Mouse (Mus musculus) heart, embryonic 15.5 days (tissue): ENCODE measurements around the gene Cep78. TPM values are rescaled to one million over a fixed set of nuclear protein-coding genes. Genes with fewer than 3 reads are reported as not detected.

ENCODE experiments used
- ATAC-seq: fragments of 200-750 bp; cut with Nextera tagmentation; replicated peaks from 2 replicates; pipeline ENCODE4 v1.8.0; 2017; ENCODE audit warnings: low read depth, moderate TSS enrichment; ENCODE audit not compliant: insufficient number of reproducible peaks, insufficient read depth, low FRiP score
- H3K27ac ChIP-seq: fragments of 300-500 bp; sonication (generic); 2 replicates; pipeline ENCODE4 v1.5.1; 2015; ENCODE audit warnings: mild to moderate bottlenecking, inconsistent platforms
- H3K27me3 ChIP-seq: fragments of 300-500 bp; sonication (generic); 2 replicates; pipeline ENCODE4 v1.6.1; 2015; ENCODE audit warnings: inconsistent platforms
- H3K36me3 ChIP-seq: fragments of 300-500 bp; sonication (generic); 2 replicates; pipeline ENCODE4 v1.6.1; 2015; ENCODE audit warnings: mild to moderate bottlenecking, inconsistent platforms
- H3K4me1 ChIP-seq: fragments of 300-500 bp; sonication (generic); replicated peaks from 2 replicates; pipeline ENCODE4 v1.6.1; 2015; ENCODE audit warnings: inconsistent platforms
- H3K4me2 ChIP-seq: fragments of 300-500 bp; sonication (generic); 2 replicates; pipeline ENCODE4 v1.6.1; 2015; ENCODE audit warnings: inconsistent platforms, mild to moderate bottlenecking, moderate library complexity
- H3K4me3 ChIP-seq: fragments of 300-500 bp; sonication (generic); 2 replicates; pipeline ENCODE4 v1.5.1; 2015; ENCODE audit warnings: mild to moderate bottlenecking, inconsistent platforms
- H3K9ac ChIP-seq: fragments of 300-500 bp; sonication (generic); 2 replicates; pipeline ENCODE4 v1.6.1; 2015; ENCODE audit warnings: mild to moderate bottlenecking, inconsistent platforms
- H3K9me3 ChIP-seq: fragments of 300-500 bp; sonication (generic); replicated peaks from 2 replicates; pipeline ENCODE4 v1.6.1; 2016; ENCODE audit warnings: inconsistent platforms
- WGBS: fragments of 180-500 bp; shearing (Covaris S2); methylation state at CpG from one replicate; pipeline ENCODE4 v1.1.7; 2015; ENCODE audit warnings: mixed read lengths; 5-methylcytosine and 5-hydroxymethylcytosine counted together
- polyA plus RNA-seq: library from polyadenylated mRNA; unstranded; fragments of >200 nt; fragmentation: Nextera tagmentation; extraction: Ambion mirVana; gene quantifications from 2 replicates; pipeline ENCODE4 v1.2.1, GENCODE M21; 2015

Gene Cep78
- polyA plus RNA-seq, 1 experiment from 2014 or later = 9.8 TPM

DNA sequence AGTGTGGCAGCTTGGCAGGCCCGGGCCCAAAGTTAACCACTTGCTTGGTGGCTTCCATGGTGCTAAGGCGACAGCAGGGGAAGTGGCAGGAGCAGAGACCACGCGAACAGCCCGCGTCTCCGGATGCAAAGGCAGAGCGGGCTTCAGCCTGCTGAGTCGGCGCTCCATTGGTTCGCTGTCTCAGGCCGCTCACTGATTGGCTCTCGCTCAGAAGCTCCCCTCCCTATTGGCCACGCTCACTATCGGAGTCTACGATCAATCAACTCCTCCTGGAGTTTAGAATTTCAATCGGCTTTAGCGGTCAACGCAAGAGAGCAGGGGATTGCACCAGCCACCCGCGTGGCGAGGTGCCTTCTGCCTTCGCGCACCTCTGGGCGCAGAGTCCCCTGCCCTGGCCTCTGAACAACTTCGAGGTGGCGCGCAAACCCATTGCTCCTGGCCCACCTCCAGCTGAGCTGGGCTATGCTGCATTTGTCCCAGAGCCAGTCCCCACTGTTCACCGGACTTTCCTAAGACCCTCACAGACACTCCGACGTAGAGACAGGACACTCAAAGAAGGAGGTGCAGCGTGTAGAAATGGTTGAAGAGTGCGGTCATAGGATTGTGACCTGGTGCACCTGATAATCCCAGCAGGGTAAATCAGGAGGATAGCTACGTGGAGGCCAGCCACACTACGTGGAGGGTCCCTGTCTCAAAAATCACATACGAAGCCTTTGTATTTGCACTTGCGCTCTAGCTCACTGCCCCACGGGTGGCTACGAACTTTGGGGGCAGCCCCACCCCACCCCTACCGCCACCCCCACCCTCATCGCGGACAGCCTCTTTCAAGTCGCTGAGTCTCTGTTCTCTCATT is 59.7 kb downstream of the Cep78 start:
- H3K4me3 ChIP-seq = peak overlapping the region; percentile 78
- peak; percentile 92 for ATAC-seq
- H3K36me3 ChIP-seq = no peaks in the 10 kb centered on the region
- H3K27ac ChIP-seq = peak overlapping the region; percentile 90
- H3K4me2 ChIP-seq = peak overlapping the region; percentile 99
- H3K9me3 ChIP-seq = no peaks in the 10 kb centered on the region
- no peaks in the 10 kb centered on the region for H3K27me3 ChIP-seq
- H3K9ac ChIP-seq = peak overlapping the region; percentile 65
- 2% methylated on average over 43 of the region's 43 CpGs for WGBS
- H3K4me1 ChIP-seq = peaks cover 30% of the 10 kb centered on the region

- Histone ChIP-seq H3K4me2 (peak overlapping the region; percentile 99), H3K27ac (peak overlapping the region; percentile 90), H3K36me3 (peaks cover 5% of the 10 kb centered on the region; the same call in 1 of the 2 replicates), H3K9me3 (no peaks in the 10 kb centered on the region), H3K4me3 (peak overlapping the region; percentile 78), H3K4me1 (peaks cover 30% of the 10 kb centered on the region), H3K9ac (peak overlapping the region; percentile 65), H3K27me3 (no peaks in the 10 kb centered on the region)
- peak; percentile 44; the same call in 1 of the 2 replicates for ATAC-seq
- under 1% methylated on average over 46 of the region's 46 CpGs for WGBS
Measured at GRCm38 (mm10) chr19:15924181-15924865, 60.5 kb downstream of the Cep78 start.

GRCm38 (mm10) chr19:15923426-15923825 is 61.4 kb downstream of the Cep78 start:
- H3K9ac ChIP-seq = peak overlapping the region; percentile 65; the same call in 1 of the 2 replicates
- WGBS = 14% methylated on average over 9 of the region's 9 CpGs
- H3K9me3 ChIP-seq = no peaks in the 10 kb centered on the region
- peaks cover 8% of the 10 kb centered on the region; the same call in 1 of the 2 replicates for H3K36me3 ChIP-seq
- H3K4me2 ChIP-seq = peak overlapping the region; percentile 99
- no peaks in the 10 kb centered on the region for H3K27me3 ChIP-seq
- ATAC-seq = peak; percentile 12; the same call in 1 of the 2 replicates
- H3K4me1 ChIP-seq = peaks cover 30% of the 10 kb centered on the region
- H3K27ac ChIP-seq = peak overlapping the region; percentile 90
- peak overlapping the region; percentile 78 for H3K4me3 ChIP-seq

DNA sequence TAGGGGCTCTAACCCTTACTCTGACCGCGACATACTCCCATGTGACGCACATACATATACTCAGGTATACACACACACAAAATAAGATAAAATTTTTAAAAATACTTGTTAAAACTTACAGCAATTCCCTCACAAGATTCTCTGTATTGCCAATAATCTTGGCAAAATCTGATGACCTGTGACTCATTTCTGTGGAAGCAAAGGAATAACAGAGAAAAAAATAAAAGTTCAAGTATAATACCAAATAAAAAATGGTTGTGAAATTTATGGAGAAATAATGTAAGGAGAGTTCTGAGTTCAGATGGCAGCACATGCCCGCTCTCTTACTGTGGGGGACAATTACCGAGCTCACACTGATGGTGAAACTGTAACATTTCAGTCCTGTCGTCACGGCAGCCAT is 65.5 kb downstream of the Cep78 start:
- no peaks in the 10 kb centered on the region for H3K9me3 ChIP-seq
- H3K27me3 ChIP-seq = no peaks in the 10 kb centered on the region
- peaks cover 15% of the 10 kb centered on the region for H3K4me1 ChIP-seq
- H3K27ac ChIP-seq = no peak overlapping the region
- peaks cover 28% of the 10 kb centered on the region for H3K36me3 ChIP-seq
- no peak overlapping the region for H3K9ac ChIP-seq
- H3K4me2 ChIP-seq = no peak overlapping the region
- ATAC-seq = no peak
- WGBS = 91% methylated on average over 7 of the region's 7 CpGs
- H3K4me3 ChIP-seq = no peak overlapping the region

GRCm38 (mm10) chr19:15918111-15918510 is 66.7 kb downstream of the Cep78 start:
- H3K4me3 ChIP-seq = no peak overlapping the region
- ATAC-seq = no peak
- peaks cover 3% of the 10 kb centered on the region for H3K4me1 ChIP-seq
- H3K27ac ChIP-seq = no peak overlapping the region
- H3K36me3 ChIP-seq = peaks cover 28% of the 10 kb centered on the region
- no peak overlapping the region for H3K4me2 ChIP-seq
- no peak overlapping the region for H3K9ac ChIP-seq
- H3K27me3 ChIP-seq = no peaks in the 10 kb centered on the region
- no peaks in the 10 kb centered on the region for H3K9me3 ChIP-seq
- 91% methylated on average over 7 of the region's 7 CpGs for WGBS

DNA sequence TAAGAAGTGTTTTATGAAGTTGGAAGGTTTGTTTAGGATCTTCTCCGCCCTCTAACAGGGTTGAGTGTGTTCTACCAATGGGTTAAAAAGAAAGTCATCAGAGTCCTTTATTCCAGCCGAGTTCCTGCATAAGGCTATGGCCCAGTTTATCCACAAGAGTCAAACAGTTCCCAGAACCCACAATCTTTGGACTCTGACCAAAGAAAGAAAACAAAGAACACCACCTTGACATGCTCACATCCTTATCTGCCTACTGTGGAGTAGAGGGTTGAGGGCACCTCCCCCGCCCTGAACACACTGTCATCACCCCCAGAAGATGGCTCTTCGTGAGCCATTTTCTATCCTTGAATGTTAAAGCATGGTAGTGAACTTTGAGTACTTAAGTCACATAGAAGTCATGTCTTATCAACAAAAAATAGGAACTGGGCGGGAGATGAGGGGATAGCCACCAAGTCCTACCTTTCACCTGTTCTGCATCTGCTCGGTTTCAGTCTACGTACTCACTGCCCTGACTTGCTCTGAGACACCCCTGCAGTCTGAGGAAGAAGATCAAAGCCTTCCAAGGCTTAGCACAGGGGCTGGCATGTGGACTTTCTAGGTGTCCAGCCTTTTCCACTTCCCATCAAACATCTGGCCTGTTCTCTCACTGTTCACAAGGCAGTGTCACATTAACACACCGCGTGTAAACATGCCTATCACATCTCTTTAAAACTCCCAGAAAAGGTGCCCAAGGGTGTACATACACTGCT is 71.4 kb downstream of the Cep78 start:
- WGBS = 84% methylated on average over 9 of the region's 9 CpGs
- Histone ChIP-seq H3K4me3 (no peak overlapping the region), H3K4me2 (no peak overlapping the region), H3K4me1 (peaks cover 18% of the 10 kb centered on the region), H3K9ac (no peak overlapping the region), H3K36me3 (peaks cover 32% of the 10 kb centered on the region), H3K27ac (no peak overlapping the region), H3K9me3 (no peaks in the 10 kb centered on the region), H3K27me3 (no peaks in the 10 kb centered on the region)
- ATAC-seq = no peak

DNA sequence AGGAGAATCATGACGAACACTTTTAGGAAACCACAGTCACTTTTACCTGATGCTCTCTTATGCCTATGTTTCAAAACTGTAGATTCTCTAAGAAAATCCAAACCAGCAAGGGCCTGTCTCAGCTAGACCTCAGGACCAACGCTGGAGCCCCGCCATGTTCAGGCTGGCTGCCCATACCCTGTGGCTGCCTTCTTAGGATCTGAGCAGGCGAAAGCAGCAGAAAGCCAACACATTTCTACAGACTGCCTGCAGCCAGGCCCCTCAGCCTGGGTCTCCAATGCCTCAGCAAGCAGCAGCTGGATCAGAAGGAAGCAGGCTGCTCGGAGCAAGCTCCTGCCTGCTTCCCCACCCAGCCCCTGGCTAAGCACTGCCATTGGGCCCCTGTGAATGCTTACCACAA is 73.3 kb downstream of the Cep78 start:
- Histone ChIP-seq H3K4me2 (no peak overlapping the region), H3K9ac (no peak overlapping the region), H3K36me3 (peaks cover 19% of the 10 kb centered on the region), H3K4me3 (no peak overlapping the region), H3K27me3 (no peaks in the 10 kb centered on the region), H3K4me1 (peaks cover 18% of the 10 kb centered on the region), H3K27ac (peak overlapping the region; percentile 17; the same call in 1 of the 2 replicates), H3K9me3 (no peaks in the 10 kb centered on the region)
- ATAC-seq = no peak
- 82% methylated on average over 5 of the region's 5 CpGs for WGBS

DNA sequence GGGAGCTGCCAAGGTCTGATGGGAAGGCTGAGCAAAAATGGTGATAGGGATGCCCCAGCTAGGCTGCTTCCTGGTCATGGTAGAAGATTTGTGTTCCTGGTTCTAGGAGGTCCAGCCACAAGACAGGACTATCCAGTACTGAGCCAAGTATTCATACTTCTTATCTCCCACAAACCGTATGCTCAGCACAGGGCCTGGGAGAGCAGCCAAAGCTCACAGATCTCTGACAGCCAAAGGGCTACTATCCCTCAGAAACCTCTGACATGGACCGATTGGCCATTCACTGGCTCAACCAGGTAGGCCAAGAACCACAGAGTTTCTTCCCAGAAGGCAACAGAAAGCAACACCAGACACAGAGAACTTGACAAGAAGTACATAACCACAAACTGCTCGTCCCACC is 73.8 kb downstream of the Cep78 start:
- H3K27ac ChIP-seq = peak overlapping the region; percentile 51; the same call in 1 of the 2 replicates
- no peak overlapping the region for H3K4me2 ChIP-seq
- H3K36me3 ChIP-seq = peaks cover 19% of the 10 kb centered on the region
- peaks cover 18% of the 10 kb centered on the region for H3K4me1 ChIP-seq
- no peaks in the 10 kb centered on the region for H3K9me3 ChIP-seq
- ATAC-seq = peak; percentile 65
- H3K4me3 ChIP-seq = no peak overlapping the region
- no peak overlapping the region for H3K9ac ChIP-seq
- H3K27me3 ChIP-seq = no peaks in the 10 kb centered on the region
- 38% methylated on average over 3 of the region's 3 CpGs for whole genome bisulfite sequencing

- H3K9me3 ChIP-seq = no peaks in the 10 kb centered on the region
- no peak for ATAC-seq
- H3K27ac ChIP-seq = peak overlapping the region; percentile 51; the same call in 1 of the 2 replicates
- H3K27me3 ChIP-seq = no peaks in the 10 kb centered on the region
- peaks cover 19% of the 10 kb centered on the region for H3K36me3 ChIP-seq
- H3K4me2 ChIP-seq = no peak overlapping the region
- H3K4me1 ChIP-seq = peaks cover 18% of the 10 kb centered on the region
- H3K4me3 ChIP-seq = no peak overlapping the region
- no peak overlapping the region for H3K9ac ChIP-seq
- 45% methylated on average over 1 of the region's 1 CpGs for WGBS
Measured at GRCm38 (mm10) chr19:15910488-15910887, 74.3 kb downstream of the Cep78 start.

- no peak overlapping the region for H3K4me3 ChIP-seq
- no peak for ATAC-seq
- no peak overlapping the region for H3K9ac ChIP-seq
- H3K27me3 ChIP-seq = no peaks in the 10 kb centered on the region
- peaks cover 19% of the 10 kb centered on the region for H3K36me3 ChIP-seq
- H3K4me2 ChIP-seq = no peak overlapping the region
- H3K4me1 ChIP-seq = peaks cover 18% of the 10 kb centered on the region
- H3K27ac ChIP-seq = no peak overlapping the region
- no peaks in the 10 kb centered on the region for H3K9me3 ChIP-seq
- WGBS = 83% methylated on average over 5 of the region's 5 CpGs
Measured at GRCm38 (mm10) chr19:15908016-15908415, 76.8 kb downstream of the Cep78 start.
